Mouse (Mus musculus) ES-Bruce4 (cell line): ENCODE measurements around the gene AC141477.1. TPM values are rescaled to one million over a fixed set of nuclear protein-coding genes. Genes with fewer than 3 reads are reported as not detected.
A peak's percentile ranks its signal among the peaks of the same experiment; 100 is the strongest.

ENCODE experiments used
- H3K27ac ChIP-seq: 2 replicates; pipeline ENCODE4 v1.5.1; 2012; ENCODE audit warnings: low read length, inconsistent platforms; ENCODE audit not compliant: insufficient read depth
- H3K27me3 ChIP-seq: 2 replicates; pipeline ENCODE4 v1.6.1; 2012; ENCODE audit warnings: mild to moderate bottlenecking, low read length, inconsistent platforms; ENCODE audit not compliant: control insufficient read depth, poor library complexity, insufficient read depth, severe bottlenecking
- H3K36me3 ChIP-seq: 2 replicates; pipeline ENCODE4 v1.6.1; 2012; ENCODE audit warnings: inconsistent platforms, mild to moderate bottlenecking, low read length, moderate library complexity; ENCODE audit not compliant: control insufficient read depth, poor library complexity, insufficient read depth, severe bottlenecking
- H3K4me1 ChIP-seq: one replicate; pipeline ENCODE4 v1.8.1; 2011; ENCODE audit warnings: low read length; ENCODE audit not compliant: control insufficient read depth, insufficient read depth
- H3K4me3 ChIP-seq: 2 replicates; pipeline ENCODE4 v1.5.1; 2011; ENCODE audit warnings: low read depth, mild to moderate bottlenecking, low read length
- H3K9ac ChIP-seq: 2 replicates; pipeline ENCODE4 v1.6.1; 2012; ENCODE audit warnings: low read depth, mild to moderate bottlenecking, inconsistent platforms; ENCODE audit not compliant: poor library complexity, severe bottlenecking
- H3K9me3 ChIP-seq: replicated peaks from 2 replicates; pipeline ENCODE4 v1.6.1; 2012; ENCODE audit warnings: mild to moderate bottlenecking, low read length, inconsistent platforms; ENCODE audit not compliant: control insufficient read depth, poor library complexity, insufficient read depth, severe bottlenecking
- CTCF ChIP-seq: IDR thresholded peaks from one replicate; pipeline ENCODE4 v1.8.1; 2011; ENCODE audit warnings: low read depth, low read length
- EP300 ChIP-seq: IDR thresholded peaks from 2 replicates; pipeline ENCODE4 v1.6.1; 2011; ENCODE audit warnings: low read depth, low read length; ENCODE audit not compliant: insufficient read depth
- POLR2A ChIP-seq: IDR thresholded peaks from one replicate; pipeline ENCODE4 v1.8.1; 2011; ENCODE audit warnings: low read length; ENCODE audit not compliant: insufficient read depth
- polyA plus RNA-seq: library from polyadenylated mRNA; stranded (reverse); fragments of >200 nt; gene quantifications from 2 replicates; pipeline ENCODE4 v1.2.4, GENCODE M21; 2011; ENCODE audit warnings: low read depth; ENCODE audit not compliant: missing spikeins, insufficient read depth, insufficient read length

AC141477.1 gene
- polyA plus RNA-seq, result 47.3 and 67.3 TPM in 2 replicates

GRCm38 (mm10) chr10:76440281-76440680 lies at the start of gene AC141477.1:
Gene AC141477.1 (minus strand): TSS chr10:76440444.
- Histone ChIP-seq H3K27me3 (no peaks in the 10 kb centered on the region), H3K27ac (peak within 1 kb of the TSS; percentile 91), H3K4me1 (peaks cover 3% of the 10 kb centered on the region), H3K36me3 (peaks cover 9% of the 10 kb centered on the region), H3K9ac (peak within 1 kb of the TSS; percentile 49), H3K4me3 (peak within 1 kb of the TSS; percentile 39), H3K9me3 (no peaks in the 10 kb centered on the region)
- TF ChIP-seq POLR2A (no peak), CTCF (peak; percentile 52), EP300 (0 out of 2 replicates have a peak, but pooled peaks have one; percentile 8)

GRCm38 (mm10) chr10:76489205-76489604 lies 49.0 kb upstream of the AC141477.1 start:
- TF ChIP-seq POLR2A (no peak), EP300 (no peak), CTCF (no peak)
- peaks cover 36% of the 10 kb centered on the region for H3K36me3 ChIP-seq

GRCm38 (mm10) chr10:76488265-76488664 lies 48.0 kb upstream of the AC141477.1 start:
- H3K9me3 ChIP-seq, result no peaks in the 10 kb centered on the region
- no peaks in the 10 kb centered on the region for H3K27me3 ChIP-seq
- no peaks in the 10 kb centered on the region for H3K4me1 ChIP-seq
- no peak overlapping the region for H3K27ac ChIP-seq
- no peak overlapping the region for H3K9ac ChIP-seq
- H3K4me3 ChIP-seq, result no peak overlapping the region
- TF ChIP-seq EP300 (no peak), POLR2A (no peak), CTCF (no peak)
- H3K36me3 ChIP-seq, result peaks cover 40% of the 10 kb centered on the region

More at GRCm38 (mm10) chr10:76489205-76489604, 49.0 kb upstream of the AC141477.1 start:
- H3K27me3 ChIP-seq, result no peaks in the 10 kb centered on the region
- no peaks in the 10 kb centered on the region for H3K4me1 ChIP-seq
- H3K9me3 ChIP-seq, result no peaks in the 10 kb centered on the region
- no peak overlapping the region for H3K27ac ChIP-seq
- no peak overlapping the region for H3K9ac ChIP-seq
- no peak overlapping the region for H3K4me3 ChIP-seq

GRCm38 (mm10) chr10:76486302-76486701 lies 46.1 kb upstream of the AC141477.1 start:
- no peaks in the 10 kb centered on the region for H3K27me3 ChIP-seq
- H3K9ac ChIP-seq, result no peak overlapping the region
- TF ChIP-seq POLR2A (no peak), CTCF (no peak), EP300 (no peak)
- H3K4me3 ChIP-seq, result no peak overlapping the region
- peaks cover 50% of the 10 kb centered on the region for H3K36me3 ChIP-seq
- H3K4me1 ChIP-seq, result no peaks in the 10 kb centered on the region
- H3K9me3 ChIP-seq, result no peaks in the 10 kb centered on the region
- no peak overlapping the region for H3K27ac ChIP-seq

- H3K36me3 ChIP-seq, result peaks cover 59% of the 10 kb centered on the region
- H3K9me3 ChIP-seq, result no peaks in the 10 kb centered on the region
- no peak for TF ChIP-seq POLR2A
- TF ChIP-seq EP300, result no peak
- no peak for TF ChIP-seq CTCF
- H3K27ac ChIP-seq, result peak overlapping the region; percentile 74
- no peaks in the 10 kb centered on the region for H3K27me3 ChIP-seq
- peak overlapping the region; percentile 31; the same call in 1 of the 2 replicates for H3K4me3 ChIP-seq
- no peaks in the 10 kb centered on the region for H3K4me1 ChIP-seq
- H3K9ac ChIP-seq, result peak overlapping the region; percentile 5; the same call in 1 of the 2 replicates
Measured at GRCm38 (mm10) chr10:76481480-76481879, 41.2 kb upstream of the AC141477.1 start.

- Histone ChIP-seq H3K4me1 (no peaks in the 10 kb centered on the region), H3K4me3 (peak overlapping the region; percentile 31; the same call in 1 of the 2 replicates), H3K36me3 (peaks cover 62% of the 10 kb centered on the region), H3K27ac (peak overlapping the region; percentile 74), H3K27me3 (no peaks in the 10 kb centered on the region), H3K9me3 (no peaks in the 10 kb centered on the region), H3K9ac (peak overlapping the region; percentile 5)
- TF ChIP-seq EP300 (peak; percentile 36; the same call in 1 of the 2 replicates), POLR2A (no peak)
Measured at GRCm38 (mm10) chr10:76480851-76481250, 40.6 kb upstream of the AC141477.1 start.
